Mouse (Mus musculus) heart, adult 9 months (tissue): ENCODE data around the gene Socs1.

ENCODE experiments used
- DNase-seq, 2 experiments: peaks; one replicate each; pipeline ENCODE4 v3.0.0; 2022; ENCODE audit warnings: low spot score in 2 of 2

Gene Socs1

GRCm38 (mm10) chr16:10763540-10764264, 21.6 kb downstream of the Socs1 start:
- no peak for DNase-seq

DNA sequence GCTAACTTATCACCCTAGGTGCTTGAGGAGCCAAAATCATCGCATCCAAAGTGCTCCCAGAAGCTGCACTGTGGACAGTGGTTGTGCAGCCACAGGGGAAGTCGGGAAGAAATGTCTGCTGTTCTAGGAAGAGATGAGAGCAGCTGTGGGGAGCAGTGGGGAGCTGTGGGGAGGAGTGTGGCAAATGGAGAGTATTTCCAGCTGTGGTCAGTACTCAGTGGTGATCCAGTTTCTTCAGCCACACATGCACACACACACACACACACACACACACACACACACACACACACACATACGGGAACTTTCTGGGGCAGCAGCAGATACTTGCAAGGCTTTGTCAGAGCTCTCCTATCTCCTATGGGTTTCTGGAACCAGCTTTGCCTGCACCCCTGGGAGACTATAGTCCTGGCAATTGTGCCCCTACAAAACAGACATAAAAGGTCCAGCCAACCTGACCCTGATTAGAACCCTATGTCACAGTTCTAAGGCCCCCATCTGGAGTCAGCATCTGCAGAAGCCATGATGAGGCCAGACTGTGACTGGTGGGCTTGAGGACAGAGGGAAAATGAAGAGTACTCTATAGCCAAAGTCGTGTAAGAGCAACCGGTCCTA, 22.7 kb downstream of the Socs1 start:
- peak in 1 of 2 experiments; percentile 29 for DNase-seq

DNA sequence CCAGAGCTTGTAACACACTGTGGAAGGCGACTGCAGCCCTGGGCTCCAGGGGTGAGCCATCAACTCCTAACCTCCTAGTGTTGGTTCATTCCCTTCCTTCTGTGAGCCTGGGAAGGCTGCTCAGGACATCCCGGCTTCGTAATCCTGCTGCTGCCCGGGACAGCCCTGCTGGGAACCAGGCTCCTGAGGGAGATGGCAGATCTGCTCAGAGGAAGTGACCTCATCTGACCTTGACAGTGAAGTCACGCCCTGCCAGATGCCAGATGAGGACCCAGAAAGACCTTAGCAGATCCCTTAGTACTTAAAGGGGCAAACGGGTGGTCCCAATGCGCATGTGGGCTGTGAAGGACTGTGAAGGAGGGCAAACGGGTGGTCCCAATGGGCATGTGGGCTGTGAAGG, 24.2 kb downstream of the Socs1 start:
- peak; percentile 51 to 54 for DNase-seq

DNA sequence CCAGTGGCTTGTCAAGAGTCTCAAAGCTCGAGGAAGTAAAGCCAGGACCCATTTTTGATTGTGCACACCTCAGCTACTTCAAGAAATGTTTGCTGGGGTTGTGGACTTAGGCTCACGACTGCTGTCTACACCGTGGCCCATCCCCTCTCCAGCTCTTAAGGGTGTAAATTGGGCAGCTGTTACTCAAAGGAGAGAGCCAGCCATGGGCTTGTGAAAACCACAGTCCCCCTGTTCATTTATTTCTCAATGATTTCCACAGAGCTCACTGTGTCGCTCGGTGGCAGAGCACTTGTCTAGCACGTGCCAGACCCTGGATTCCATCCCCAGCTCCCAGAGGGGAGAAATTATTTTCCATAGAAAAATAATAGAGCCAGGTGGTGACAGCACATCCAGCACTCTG, 29.2 kb downstream of the Socs1 start:
- DNase-seq: no peak

GRCm38 (mm10) chr16:10754521-10755296, 30.6 kb downstream of the Socs1 start:
- DNase-seq: no peak

- DNase-seq: no peak
Measured at GRCm38 (mm10) chr16:10749824-10750223, 35.5 kb downstream of the Socs1 start.

DNA sequence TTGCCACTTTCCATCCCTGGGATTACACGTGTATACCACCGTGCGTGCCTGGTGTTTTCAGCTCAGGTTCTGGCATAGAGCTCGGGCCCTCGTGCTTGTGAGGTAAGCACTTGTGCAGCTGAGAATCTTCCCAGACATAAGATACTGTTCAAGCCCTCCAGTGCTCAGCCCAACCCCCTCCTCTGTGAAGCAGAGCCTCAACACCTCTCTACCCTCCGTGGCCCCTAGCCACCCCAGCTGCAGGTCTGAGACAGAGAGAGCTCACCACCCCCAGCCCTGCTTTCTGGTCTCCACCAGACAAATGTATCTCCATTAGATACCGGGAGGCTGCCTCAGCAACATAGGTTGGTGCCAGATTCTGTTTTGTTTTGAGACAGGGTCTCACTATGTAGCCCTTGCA, 36.1 kb downstream of the Socs1 start:
- DNase-seq: no peak

- DNase-seq: peak; percentile 65 to 75
Measured at GRCm38 (mm10) chr16:10741082-10741481, 44.3 kb downstream of the Socs1 start.

GRCm38 (mm10) chr16:10739854-10740398, 45.4 kb downstream of the Socs1 start:
- peak in 1 of 2 experiments; percentile 58 for DNase-seq

GRCm38 (mm10) chr16:10738866-10739265, 46.5 kb downstream of the Socs1 start:
- DNase-seq: no peak

DNA sequence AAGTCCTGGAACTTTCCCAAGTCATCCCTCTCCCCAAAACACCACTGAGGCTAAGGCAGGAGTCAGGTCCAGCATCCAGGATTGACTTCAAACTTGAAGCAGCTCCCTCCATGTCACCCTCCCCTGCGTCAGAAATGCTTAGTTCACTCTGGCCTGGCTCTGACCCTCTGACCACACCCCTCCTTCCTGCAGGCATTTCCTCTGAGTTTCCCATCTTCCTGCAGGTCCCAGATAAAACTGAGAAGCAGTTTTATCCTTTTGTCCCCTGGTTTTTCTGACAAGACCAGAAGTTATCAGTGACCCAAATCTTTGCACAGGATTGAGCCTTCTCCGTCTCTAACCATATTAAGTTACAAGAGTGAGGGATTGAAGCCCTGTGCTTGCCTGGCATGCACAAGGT, 47.8 kb downstream of the Socs1 start:
- DNase-seq: peak; percentile 66 to 82

DNA sequence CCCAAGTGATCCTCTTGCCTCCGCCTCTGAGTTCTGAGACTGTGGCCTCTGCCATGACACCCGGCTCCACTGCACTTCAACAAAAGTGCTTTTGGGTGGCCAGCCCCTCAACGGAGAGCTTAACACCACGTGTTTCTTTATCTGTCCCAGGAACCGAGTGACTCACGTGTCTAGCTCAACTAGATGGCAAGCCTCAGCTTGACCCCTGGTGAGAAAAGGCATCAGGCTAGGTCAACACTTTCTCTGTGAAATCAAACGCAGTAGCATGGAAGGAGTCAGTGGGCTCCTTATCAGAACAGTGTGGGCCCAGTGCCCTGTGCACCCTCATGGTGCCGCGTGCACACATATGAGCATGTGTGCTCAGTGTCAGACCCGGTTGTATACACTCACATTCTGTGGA, 49.0 kb downstream of the Socs1 start:
- no peak for DNase-seq

DNA sequence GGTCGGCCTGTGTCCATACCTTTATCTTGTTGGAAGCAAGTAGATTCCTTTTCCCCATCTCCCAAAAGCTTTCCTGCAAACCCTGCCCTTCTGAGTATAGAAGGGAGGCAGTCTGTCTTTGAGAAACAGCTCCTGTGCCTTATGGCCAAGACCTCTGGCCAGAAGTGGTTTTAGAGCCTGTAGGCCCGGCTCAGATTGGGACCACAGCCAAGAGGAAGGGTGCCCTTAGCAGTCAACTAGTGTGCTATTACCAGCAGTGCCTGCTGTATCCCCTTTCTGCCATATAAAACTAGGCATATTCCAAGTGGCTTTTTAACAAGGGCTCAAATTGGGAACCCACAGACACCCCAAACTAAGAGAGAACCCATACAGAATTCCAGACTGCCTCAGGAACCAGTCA, 49.6 kb downstream of the Socs1 start:
- DNase-seq: no peak

- DNase-seq: no peak
Measured at GRCm38 (mm10) chr16:10732421-10732820, 52.9 kb downstream of the Socs1 start.
